Mouse (Mus musculus) bone marrow macrophage, adult 2 months (primary cell): ENCODE results near the gene Hunk.

Source experiments
- CTCF ChIP-seq: IDR thresholded peaks from 2 replicates; pipeline ENCODE4 v1.5.1; 2012; ENCODE audit warnings: low read depth, mild to moderate bottlenecking, low read length, moderate library complexity
- POLR2A ChIP-seq: IDR thresholded peaks from 2 replicates; pipeline ENCODE4 v1.6.1; 2012; ENCODE audit warnings: mild to moderate bottlenecking, low read depth, low read length, borderline replicate concordance

DNA sequence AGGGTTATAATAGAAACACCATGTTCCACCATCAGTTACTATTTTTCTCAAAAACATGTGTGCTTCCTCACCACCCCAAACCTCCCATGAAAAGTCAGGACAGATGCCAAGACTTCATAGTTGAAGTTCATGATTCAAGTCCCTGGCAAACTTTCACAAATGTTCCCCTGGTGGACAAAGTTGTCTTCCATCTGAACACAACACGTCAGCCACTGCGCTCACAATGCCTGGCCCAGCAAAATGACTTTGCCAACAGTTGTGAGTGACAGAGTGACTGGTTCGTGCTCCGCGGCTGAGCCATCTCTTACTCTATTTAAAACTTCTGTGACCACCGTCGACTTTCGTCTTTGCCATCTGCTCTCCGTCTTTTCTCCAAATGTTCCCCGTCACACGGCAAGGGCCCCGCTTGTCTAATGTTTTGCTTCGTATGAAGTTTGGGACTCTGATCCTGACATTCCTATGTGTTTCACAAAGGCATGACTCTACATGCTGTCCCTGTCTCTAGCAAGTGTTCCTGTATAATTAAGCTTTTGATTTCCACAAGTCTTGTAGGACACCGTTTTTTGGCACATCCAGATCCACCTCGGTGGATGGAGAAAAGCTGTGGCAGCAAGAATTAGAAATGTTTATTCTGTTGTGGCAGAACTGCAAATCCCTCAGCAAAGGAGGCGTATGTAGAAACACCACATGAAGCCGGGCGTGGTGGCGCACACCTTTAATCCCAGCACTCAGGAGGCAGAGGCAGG is 125.9 kb downstream of the Hunk start:
- TF ChIP-seq CTCF = no peak
- no peak for TF ChIP-seq POLR2A
